Mouse (Mus musculus) liver (tissue): ENCODE data around the gene Aire.
"Not testable (repeated sequence)": the region's sequence is repeated elsewhere in the genome, so short reads cannot be mapped to it uniquely, and the experiment has no call there.

Experiments
- DNase-seq: peaks from one replicate; pipeline ENCODE4 v3.0.0-alpha.2; 2020; ENCODE audit warnings: mixed read lengths

Gene Aire

GRCm38 (mm10) chr10:78048061-78048730 lies 4.8 kb upstream of the Aire start:
- no peak for DNase-seq

- no peak for DNase-seq
These were observed 3.0 kb upstream of the Aire start for GRCm38 (mm10) chr10:78046388-78046787.

GRCm38 (mm10) chr10:78044531-78044930 lies 1.1 kb upstream of the Aire start:
- DNase-seq, result no peak

GRCm38 (mm10) chr10:78042697-78043405 lies 559 bp downstream of the Aire start:
- no peak for DNase-seq

- DNase-seq, result no peak
These were observed 1.3 kb downstream of the Aire start for GRCm38 (mm10) chr10:78042096-78042495.

GRCm38 (mm10) chr10:78041647-78042046 lies 1.8 kb downstream of the Aire start, which contains the start of gene Dnmt3l:
Gene Dnmt3l, plus strand, starts transcription at chr10:78041947.
- DNase-seq, result no peak

GRCm38 (mm10) chr10:78037139-78037538 lies 6.3 kb downstream of the Aire start:
- no peak for DNase-seq

- DNase-seq, result no peak
These were observed 11.4 kb downstream of the Aire start for GRCm38 (mm10) chr10:78031987-78032386.

- no peak for DNase-seq
These were observed 14.3 kb downstream of the Aire start for GRCm38 (mm10) chr10:78029080-78029479.

- peak; percentile 81 for DNase-seq
These were observed 15.3 kb downstream of the Aire start for GRCm38 (mm10) chr10:78028129-78028528.

- DNase-seq, result not testable (repeated sequence)
These were observed 18.0 kb downstream of the Aire start for GRCm38 (mm10) chr10:78025453-78025852.

GRCm38 (mm10) chr10:78019984-78020383 lies 23.4 kb downstream of the Aire start:
- DNase-seq, result not testable (repeated sequence)

GRCm38 (mm10) chr10:78019291-78019690 lies 24.1 kb downstream of the Aire start:
- no peak for DNase-seq

- DNase-seq, result peak; percentile 89
These were observed 24.6 kb downstream of the Aire start for GRCm38 (mm10) chr10:78018797-78019203.

- no peak for DNase-seq
These were observed 27.0 kb downstream of the Aire start for GRCm38 (mm10) chr10:78016366-78016765.

- DNase-seq, result no peak
These were observed 27.9 kb downstream of the Aire start for GRCm38 (mm10) chr10:78015489-78015888.

GRCm38 (mm10) chr10:78012661-78013495 lies 30.5 kb downstream of the Aire start:
- DNase-seq, result peak; percentile 51

- DNase-seq, result not testable (repeated sequence)
These were observed 32.3 kb downstream of the Aire start for GRCm38 (mm10) chr10:78011116-78011515.

- peak; percentile 21 for DNase-seq
These were observed 33.1 kb downstream of the Aire start for GRCm38 (mm10) chr10:78010335-78010734.

- no peak for DNase-seq
These were observed 33.5 kb downstream of the Aire start, which contains the start of gene Pfkl for GRCm38 (mm10) chr10:78009945-78010293. Gene Pfkl, minus strand, starts transcription at chr10:78010083.

GRCm38 (mm10) chr10:78009184-78009944 lies 34.0 kb downstream of the Aire start:
- DNase-seq, result peak; percentile 100

GRCm38 (mm10) chr10:78008169-78008568 lies 35.2 kb downstream of the Aire start:
- DNase-seq, result peak; percentile 76

GRCm38 (mm10) chr10:78007203-78007602 lies 36.2 kb downstream of the Aire start:
- peak; percentile 57 for DNase-seq
